Mouse (Mus musculus) forebrain, embryonic 11.5 days (tissue): ENCODE measurements around the gene Bcl2. TPM values are rescaled to one million over a fixed set of nuclear protein-coding genes. Genes with fewer than 3 reads are reported as not detected.

ENCODE experiments used
- ATAC-seq: fragments of 200-750 bp; cut with Nextera tagmentation; replicated peaks from 2 replicates; pipeline ENCODE4 v1.8.0; 2017; ENCODE audit warnings: moderate TSS enrichment; ENCODE audit not compliant: low FRiP score
- DNase-seq: peaks from one replicate; pipeline ENCODE4 v3.0.0-alpha.2; 2017; ENCODE audit warnings: low spot score
- H3K27ac ChIP-seq: fragments of 300-500 bp; sonication (generic); 2 replicates; pipeline ENCODE4 v1.5.1; 2014; ENCODE audit warnings: low read depth, low read length
- H3K27me3 ChIP-seq: fragments of 300-500 bp; sonication (generic); 2 replicates; pipeline ENCODE4 v1.6.1; 2014; ENCODE audit warnings: mild to moderate bottlenecking, low read length, mixed read lengths; ENCODE audit not compliant: control insufficient read depth, insufficient read depth
- H3K36me3 ChIP-seq: fragments of 300-500 bp; sonication (generic); 2 replicates; pipeline ENCODE4 v1.6.1; 2014; ENCODE audit warnings: mild to moderate bottlenecking, low read length, moderate library complexity, mixed read lengths; ENCODE audit not compliant: control insufficient read depth, insufficient read depth
- H3K4me1 ChIP-seq: fragments of 300-500 bp; sonication (generic); replicated peaks from 2 replicates; pipeline ENCODE4 v1.6.1; 2014; ENCODE audit warnings: low read length, mixed read lengths; ENCODE audit not compliant: control insufficient read depth, insufficient read depth
- H3K4me2 ChIP-seq: fragments of 300-500 bp; sonication (generic); 2 replicates; pipeline ENCODE4 v1.6.1; 2014; ENCODE audit warnings: low read depth, mild to moderate bottlenecking, low read length, moderate library complexity, mixed read lengths; ENCODE audit not compliant: severe bottlenecking
- H3K4me3 ChIP-seq: fragments of 300-500 bp; sonication (generic); 2 replicates; pipeline ENCODE4 v1.5.1; 2014; ENCODE audit warnings: low read depth, low read length
- H3K9ac ChIP-seq: fragments of 300-500 bp; sonication (generic); 2 replicates; pipeline ENCODE4 v1.6.1; 2014; ENCODE audit warnings: low read length
- H3K9me3 ChIP-seq: fragments of 300-500 bp; sonication (generic); 2 replicates; pipeline ENCODE4 v1.6.1; 2016; ENCODE audit warnings: low read length, mixed read lengths; ENCODE audit not compliant: control insufficient read depth
- WGBS: fragments of 180-500 bp; shearing (Covaris S2); extraction: QIAGEN DNeasy Blood & Tissue Kit; methylation state at CpG from one replicate; pipeline ENCODE4 v1.1.7; 2014; 5-methylcytosine and 5-hydroxymethylcytosine counted together
- polyA plus RNA-seq: library from polyadenylated mRNA; unstranded; fragments of >200 nt; fragmentation: Nextera tagmentation; extraction: Ambion mirVana; gene quantifications from 2 replicates; pipeline ENCODE4 v1.2.1, GENCODE M21; 2014

Gene Bcl2
- polyA plus RNA-seq, 1 experiment from 2014 or later, result 6.9 TPM

- Histone ChIP-seq H3K9ac (no peak overlapping the region), H3K27ac (no peak overlapping the region), H3K9me3 (no peaks in the 10 kb centered on the region), H3K4me2 (no peak overlapping the region), H3K36me3 (no peaks in the 10 kb centered on the region), H3K27me3 (no peaks in the 10 kb centered on the region), H3K4me3 (no peak overlapping the region), H3K4me1 (peaks cover 8% of the 10 kb centered on the region; the same call in 1 of the 2 replicates)
- ATAC-seq (no peak), DNase-seq (no peak)
- 77% methylated on average over 6 of the region's 6 CpGs for WGBS
Measured at GRCm38 (mm10) chr1:106707036-106707880, 6.8 kb downstream of the Bcl2 start.

- H3K9me3 ChIP-seq, result no peaks in the 10 kb centered on the region
- H3K4me1 ChIP-seq, result peaks cover 4% of the 10 kb centered on the region; the same call in 1 of the 2 replicates
- no peaks in the 10 kb centered on the region for H3K27me3 ChIP-seq
- DNase-seq, result no peak
- H3K36me3 ChIP-seq, result no peaks in the 10 kb centered on the region
- no peak overlapping the region for H3K9ac ChIP-seq
- 57% methylated on average over 3 of the region's 3 CpGs for WGBS
- H3K4me2 ChIP-seq, result no peak overlapping the region
- no peak overlapping the region for H3K27ac ChIP-seq
- H3K4me3 ChIP-seq, result no peak overlapping the region
- no peak for ATAC-seq
Measured at GRCm38 (mm10) chr1:106703183-106703582, 10.9 kb downstream of the Bcl2 start.

- H3K9me3 ChIP-seq, result no peaks in the 10 kb centered on the region
- H3K27me3 ChIP-seq, result no peaks in the 10 kb centered on the region
- ATAC-seq (peak; percentile 69), DNase-seq (no peak)
- H3K9ac ChIP-seq, result no peak overlapping the region
- H3K4me1 ChIP-seq, result 0 out of 2 replicates have a peak, but pooled peaks cover 2% of the 10 kb centered on the region
- WGBS, result 49% methylated on average over 4 of the region's 4 CpGs
- no peak overlapping the region for H3K27ac ChIP-seq
- no peak overlapping the region for H3K4me3 ChIP-seq
- H3K4me2 ChIP-seq, result no peak overlapping the region
- no peaks in the 10 kb centered on the region for H3K36me3 ChIP-seq
Measured at GRCm38 (mm10) chr1:106702471-106703175, 11.5 kb downstream of the Bcl2 start.

GRCm38 (mm10) chr1:106700520-106701114 is 13.5 kb downstream of the Bcl2 start:
- ATAC-seq, result no peak
- DNase-seq, result no peak
- 91% methylated on average over 9 of the region's 9 CpGs for WGBS

GRCm38 (mm10) chr1:106696472-106696871 is 17.6 kb downstream of the Bcl2 start:
- Histone ChIP-seq H3K27ac (no peak overlapping the region), H3K4me3 (no peak overlapping the region), H3K4me1 (no peaks in the 10 kb centered on the region), H3K36me3 (no peaks in the 10 kb centered on the region), H3K9me3 (no peaks in the 10 kb centered on the region), H3K27me3 (no peaks in the 10 kb centered on the region), H3K4me2 (no peak overlapping the region), H3K9ac (no peak overlapping the region)
- DNase-seq (no peak), ATAC-seq (no peak)
- WGBS, result 86% methylated on average over 5 of the region's 5 CpGs

More at GRCm38 (mm10) chr1:106700520-106701114, 13.5 kb downstream of the Bcl2 start:
- Histone ChIP-seq H3K27ac (no peak overlapping the region), H3K4me1 (0 out of 2 replicates have a peak, but pooled peaks cover 2% of the 10 kb centered on the region), H3K4me2 (no peak overlapping the region), H3K27me3 (no peaks in the 10 kb centered on the region), H3K36me3 (no peaks in the 10 kb centered on the region), H3K4me3 (no peak overlapping the region), H3K9me3 (no peaks in the 10 kb centered on the region), H3K9ac (no peak overlapping the region)

GRCm38 (mm10) chr1:106695649-106696048 is 18.4 kb downstream of the Bcl2 start:
- Histone ChIP-seq H3K4me1 (no peaks in the 10 kb centered on the region), H3K27ac (no peak overlapping the region), H3K36me3 (no peaks in the 10 kb centered on the region), H3K9ac (no peak overlapping the region), H3K4me2 (no peak overlapping the region), H3K9me3 (no peaks in the 10 kb centered on the region), H3K27me3 (no peaks in the 10 kb centered on the region), H3K4me3 (no peak overlapping the region)
- DNase-seq, result no peak
- WGBS, result 80% methylated on average over 4 of the region's 4 CpGs
- no peak for ATAC-seq

- 94% methylated on average over 6 of the region's 6 CpGs for WGBS
Measured at GRCm38 (mm10) chr1:106694316-106694715, 19.8 kb downstream of the Bcl2 start.

GRCm38 (mm10) chr1:106692599-106692998 is 21.5 kb downstream of the Bcl2 start:
- no peak for DNase-seq
- Histone ChIP-seq H3K4me3 (no peak overlapping the region), H3K4me2 (no peak overlapping the region), H3K36me3 (no peaks in the 10 kb centered on the region), H3K9me3 (no peaks in the 10 kb centered on the region), H3K27ac (no peak overlapping the region), H3K4me1 (no peaks in the 10 kb centered on the region), H3K27me3 (no peaks in the 10 kb centered on the region), H3K9ac (no peak overlapping the region)
- ATAC-seq, result no peak

More at GRCm38 (mm10) chr1:106694316-106694715, 19.8 kb downstream of the Bcl2 start:
- Histone ChIP-seq H3K4me2 (no peak overlapping the region), H3K9ac (no peak overlapping the region), H3K4me1 (no peaks in the 10 kb centered on the region), H3K9me3 (no peaks in the 10 kb centered on the region), H3K27me3 (no peaks in the 10 kb centered on the region), H3K4me3 (no peak overlapping the region), H3K27ac (no peak overlapping the region), H3K36me3 (no peaks in the 10 kb centered on the region)
- no peak for ATAC-seq
- DNase-seq, result no peak
